Comparison of ENCODE assay signal across 10 mouse cellular contexts in the genomic region with DNA sequence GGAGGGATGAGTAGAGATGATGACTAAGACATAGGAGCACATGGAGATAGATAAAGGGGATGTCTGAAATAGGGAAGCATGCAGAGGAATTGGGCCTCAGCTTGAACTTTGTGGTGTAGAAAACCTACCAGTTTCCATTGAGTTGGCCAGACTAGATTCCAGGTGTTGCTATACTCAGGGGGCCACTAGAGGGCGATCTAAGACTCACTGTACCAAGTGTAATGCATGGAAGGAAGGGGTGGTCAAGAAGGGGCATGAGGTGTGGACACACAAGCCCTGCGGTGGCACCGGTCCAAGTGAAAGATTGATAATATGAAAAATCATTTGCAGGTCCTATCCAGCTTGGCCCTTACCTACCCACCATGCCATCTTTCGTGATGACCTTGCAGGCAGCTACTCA. TPM values are rescaled to one million over a fixed set of nuclear protein-coding genes. Genes with fewer than 3 reads are reported as not detected.
DNase-seq lines count a peak whose midpoint lies in the region; ATAC-seq and TF ChIP-seq lines count a peak whose summit lies in the region.
"Had no signal": no experiment of that assay in that cellular context is flagged by ENCODE, and none has a peak within 500 bp of the region (broad histone marks: within the 10 kb centered on the region; RNA-seq: fewer than 3 reads in every experiment).

No protein-coding gene starts in this region.

- H3K27ac ChIP-seq in hindbrain, embryonic 10.5 days = no peak overlapping the region
- H3K27ac ChIP-seq in hindbrain, embryonic 13.5 days = no peak overlapping the region
- H3K27ac ChIP-seq in cortical plate, adult 2 months (ENCODE audit: insufficient read depth, low read length) = no peak overlapping the region
- no peak overlapping the region for H3K27ac ChIP-seq in olfactory bulb, adult 2 months (ENCODE audit: insufficient read depth, low read depth, low read length)
- H3K27ac ChIP-seq: embryonic facial prominence, embryonic 12.5 days; midbrain, embryonic 12.5 days had no signal

- no peak overlapping the region for H3K4me2 ChIP-seq in hindbrain, embryonic 13.5 days
- H3K4me2 ChIP-seq: embryonic facial prominence, embryonic 12.5 days; midbrain, embryonic 12.5 days had no signal

- no peaks in the 10 kb centered on the region for H3K9me3 ChIP-seq in hindbrain, embryonic 10.5 days
- no peaks in the 10 kb centered on the region for H3K9me3 ChIP-seq in hindbrain, embryonic 13.5 days
- H3K9me3 ChIP-seq: embryonic facial prominence, embryonic 12.5 days; midbrain, embryonic 12.5 days had no signal

- intact Hi-C loops in heart, postnatal 36 days (cut with DNase I) = loop anchor here (1.0 to 2.0 kb wide), 3 partner anchors 25 to 61 kb away; no protein-coding TSS in a partner anchor
- intact Hi-C loops in left cerebral cortex, postnatal 36 days (cut with DNase I) = loop anchor here (5.0 kb wide), 1 partner anchor 47 kb away; a partner anchor contains a TSS

- H3K4me1 ChIP-seq in hindbrain, embryonic 10.5 days (replicated peaks) = peaks cover 14% of the 10 kb centered on the region
- peaks cover 13% of the 10 kb centered on the region for H3K4me1 ChIP-seq in hindbrain, embryonic 13.5 days (replicated peaks)
- H3K4me1 ChIP-seq in cortical plate, adult 2 months (ENCODE audit: control insufficient read depth, insufficient read depth, low read length) = no peaks in the 10 kb centered on the region
- H3K4me1 ChIP-seq in olfactory bulb, adult 2 months (ENCODE audit: control insufficient read depth, insufficient read depth, low read length) = 0 out of 2 replicates have a peak, but pooled peaks cover 2% of the 10 kb centered on the region

- peak; percentile 71 for TF ChIP-seq CTCF in cortical plate, adult 2 months (IDR thresholded peaks at IDR 0.05; ENCODE audit: extremely low read depth, insufficient read depth, low read length)
- TF ChIP-seq CTCF in olfactory bulb, adult 2 months (IDR thresholded peaks at IDR 0.05; ENCODE audit: insufficient read depth, low read depth, low read length) = peak; percentile 66

- peak; percentile 64 for DNase-seq in hindbrain, embryonic 10.5 days (ENCODE audit: low spot score)
- DNase-seq in T-cell, adult 2 months (ENCODE audit: low spot score) = peak; percentile 59
- DNase-seq in heart, postnatal 36 days = peak; percentile 70 to 82
- peak; percentile 64 to 74 for DNase-seq in left cerebral cortex, postnatal 36 days (ENCODE audit: low spot score in 2 of 2)
- DNase-seq in thymus, postnatal 0 days (ENCODE audit: low spot score) = peak; percentile 67

- no peaks in the 10 kb centered on the region for H3K27me3 ChIP-seq in hindbrain, embryonic 10.5 days (ENCODE audit: insufficient read depth, poor library complexity, severe bottlenecking)
- H3K27me3 ChIP-seq in hindbrain, embryonic 13.5 days = no peaks in the 10 kb centered on the region
- H3K27me3 ChIP-seq: embryonic facial prominence, embryonic 12.5 days; midbrain, embryonic 12.5 days had no signal

- no peak overlapping the region for H3K4me3 ChIP-seq in hindbrain, embryonic 10.5 days
- no peak overlapping the region for H3K4me3 ChIP-seq in hindbrain, embryonic 13.5 days
- no peak overlapping the region for H3K4me3 ChIP-seq in cortical plate, adult 2 months (ENCODE audit: insufficient read depth, low read length)
- H3K4me3 ChIP-seq in olfactory bulb, adult 2 months (ENCODE audit: insufficient read depth, low read depth, low read length) = no peak overlapping the region
- H3K4me3 ChIP-seq: embryonic facial prominence, embryonic 12.5 days; midbrain, embryonic 12.5 days had no signal

- H3K36me3 ChIP-seq in hindbrain, embryonic 10.5 days = peaks cover 47% of the 10 kb centered on the region
- peaks cover 43% of the 10 kb centered on the region for H3K36me3 ChIP-seq in hindbrain, embryonic 13.5 days

- H3K9ac ChIP-seq in hindbrain, embryonic 13.5 days = no peak overlapping the region
- H3K9ac ChIP-seq: embryonic facial prominence, embryonic 12.5 days; midbrain, embryonic 12.5 days had no signal

- no peak for ATAC-seq in hindbrain, embryonic 13.5 days (ENCODE audit: low FRiP score)

- 53% methylated on average over 4 of the region's 4 CpGs for WGBS in hindbrain, embryonic 10.5 days
- 50% methylated on average over 4 of the region's 4 CpGs for WGBS in hindbrain, embryonic 13.5 days
- 43% methylated on average over 4 of the region's 4 CpGs for WGBS in olfactory bulb, adult 2 months

- no peak for TF ChIP-seq POLR2A in cortical plate, adult 2 months (IDR thresholded peaks at IDR 0.05; ENCODE audit: extremely low read depth, insufficient read depth, low read length)
- TF ChIP-seq POLR2A in olfactory bulb, adult 2 months (IDR thresholded peaks at IDR 0.05; ENCODE audit: insufficient read depth, low read depth, low read length) = no peak

RNA-seq across cellular contexts. Expression of a gene that starts 3.2 kb away (rescaled TPM):
- 66.1 and 71.9 TPM in 2 replicates for polyA plus RNA-seq in hindbrain, embryonic 10.5 days (2016; fragmentation: Nextera tagmentation; extraction: Ambion mirVana)
- 66.4 and 71.4 TPM in 2 replicates for polyA plus RNA-seq in hindbrain, embryonic 13.5 days (2015; fragmentation: Nextera tagmentation; extraction: Ambion mirVana)
- 30.4 and 33.3 TPM in 2 replicates for polyA plus RNA-seq in cortical plate, adult 2 months (2012; rRNA removed)
- 10 to 100 TPM; 11.4 to 12.3 TPM for total RNA-seq in heart, postnatal 36 days (2021)
- total RNA-seq in left cerebral cortex, postnatal 36 days (2021) = 10 to 100 TPM; 24.0 to 28.7 TPM
- polyA plus RNA-seq in olfactory bulb, adult 2 months (2012; ENCODE audit: insufficient read depth, insufficient read length, low replicate concordance, missing spikeins) = not detected in 2 replicates
- polyA plus RNA-seq in thymus, postnatal 0 days (2015; fragmentation: Nextera tagmentation; extraction: Ambion mirVana) = 86.2 and 87.1 TPM in 2 replicates

RNA-seq across cellular contexts. Expression of a gene that starts 15.3 kb away (rescaled TPM):
- 15.0 and 16.1 TPM in 2 replicates for polyA plus RNA-seq in hindbrain, embryonic 10.5 days (2016; fragmentation: Nextera tagmentation; extraction: Ambion mirVana)
- 20.0 and 22.3 TPM in 2 replicates for polyA plus RNA-seq in hindbrain, embryonic 13.5 days (2015; fragmentation: Nextera tagmentation; extraction: Ambion mirVana)
- polyA plus RNA-seq in cortical plate, adult 2 months (2012; rRNA removed) = 19.6 and 19.9 TPM in 2 replicates
- total RNA-seq in heart, postnatal 36 days (2021) = 1 to 10 TPM; 9.3 to 9.9 TPM
- 10 to 100 TPM; 25.9 to 26.3 TPM for total RNA-seq in left cerebral cortex, postnatal 36 days (2021)
- not detected in 2 replicates for polyA plus RNA-seq in olfactory bulb, adult 2 months (2012; ENCODE audit: insufficient read depth, insufficient read length, low replicate concordance, missing spikeins)
- polyA plus RNA-seq in thymus, postnatal 0 days (2015; fragmentation: Nextera tagmentation; extraction: Ambion mirVana) = 11.0 and 11.7 TPM in 2 replicates

RNA-seq across cellular contexts. Expression of a gene that starts 28.7 kb away (rescaled TPM):
- polyA plus RNA-seq in hindbrain, embryonic 10.5 days (2016; fragmentation: Nextera tagmentation; extraction: Ambion mirVana) = 2.5 and 3.3 TPM in 2 replicates
- 0.14 and 0.26 TPM in 2 replicates for polyA plus RNA-seq in hindbrain, embryonic 13.5 days (2015; fragmentation: Nextera tagmentation; extraction: Ambion mirVana)
- 0.06 and 0.13 TPM in 2 replicates for polyA plus RNA-seq in cortical plate, adult 2 months (2012; rRNA removed)
- under 1 TPM; 0.31 to 0.46 TPM for total RNA-seq in heart, postnatal 36 days (2021)
- under 1 TPM; 0.30 to 0.36 TPM for total RNA-seq in left cerebral cortex, postnatal 36 days (2021)
- polyA plus RNA-seq in olfactory bulb, adult 2 months (2012; ENCODE audit: insufficient read depth, insufficient read length, low replicate concordance, missing spikeins) = not detected in 2 replicates
- polyA plus RNA-seq in thymus, postnatal 0 days (2015; fragmentation: Nextera tagmentation; extraction: Ambion mirVana) = 8.8 and 9.6 TPM in 2 replicates

RNA-seq across cellular contexts. Expression of a gene that starts 45.3 kb away (rescaled TPM):
- polyA plus RNA-seq in hindbrain, embryonic 10.5 days (2016; fragmentation: Nextera tagmentation; extraction: Ambion mirVana) = 33.0 and 36.9 TPM in 2 replicates
- polyA plus RNA-seq in hindbrain, embryonic 13.5 days (2015; fragmentation: Nextera tagmentation; extraction: Ambion mirVana) = 39.2 and 42.0 TPM in 2 replicates
- polyA plus RNA-seq in cortical plate, adult 2 months (2012; rRNA removed) = 26.3 and 28.0 TPM in 2 replicates
- total RNA-seq in heart, postnatal 36 days (2021) = 10 to 100 TPM in 1 of 2 experiments, 1 to 10 TPM in 1; 9.0 to 10.8 TPM
- 10 to 100 TPM; 26.1 to 29.4 TPM for total RNA-seq in left cerebral cortex, postnatal 36 days (2021)
- polyA plus RNA-seq in olfactory bulb, adult 2 months (2012; ENCODE audit: insufficient read depth, insufficient read length, low replicate concordance, missing spikeins) = not detected in 2 replicates
- polyA plus RNA-seq in thymus, postnatal 0 days (2015; fragmentation: Nextera tagmentation; extraction: Ambion mirVana) = 42.9 and 47.5 TPM in 2 replicates

RNA-seq across cellular contexts. Expression of a gene that starts 45.3 kb away (rescaled TPM):
- 71.1 and 73.6 TPM in 2 replicates for polyA plus RNA-seq in hindbrain, embryonic 10.5 days (2016; fragmentation: Nextera tagmentation; extraction: Ambion mirVana)
- polyA plus RNA-seq in hindbrain, embryonic 13.5 days (2015; fragmentation: Nextera tagmentation; extraction: Ambion mirVana) = 56.6 and 57.9 TPM in 2 replicates
- 33.9 and 34.4 TPM in 2 replicates for polyA plus RNA-seq in cortical plate, adult 2 months (2012; rRNA removed)
- 10 to 100 TPM; 24.5 to 26.8 TPM for total RNA-seq in heart, postnatal 36 days (2021)
- total RNA-seq in left cerebral cortex, postnatal 36 days (2021) = 10 to 100 TPM; 35.3 to 41.3 TPM
- not detected in 2 replicates for polyA plus RNA-seq in olfactory bulb, adult 2 months (2012; ENCODE audit: insufficient read depth, insufficient read length, low replicate concordance, missing spikeins)
- 42.8 and 44.5 TPM in 2 replicates for polyA plus RNA-seq in thymus, postnatal 0 days (2015; fragmentation: Nextera tagmentation; extraction: Ambion mirVana)

Comparison
In these comparisons a context has a peak if more than half of its experiments do, and no peak if none do; other contexts are left out.
1. RNA of a gene that starts 15.3 kb away (polyA plus RNA-seq): 20.0 to 22.3 TPM in hindbrain, embryonic 13.5 days, 19.6 to 19.9 TPM in cortical plate, adult 2 months, 15.0 to 16.1 TPM in hindbrain, embryonic 10.5 days and 11.0 to 11.7 TPM in thymus, postnatal 0 days; not detected in olfactory bulb, adult 2 months; every median in the first group is over 10 times any median in the second.
2. Peak in every context shown above with its lines, with median percentiles within 50 percentile points of each other: DNase-seq.